14 mouse cellular contexts compared by ENCODE assay signal in the genomic region with DNA sequence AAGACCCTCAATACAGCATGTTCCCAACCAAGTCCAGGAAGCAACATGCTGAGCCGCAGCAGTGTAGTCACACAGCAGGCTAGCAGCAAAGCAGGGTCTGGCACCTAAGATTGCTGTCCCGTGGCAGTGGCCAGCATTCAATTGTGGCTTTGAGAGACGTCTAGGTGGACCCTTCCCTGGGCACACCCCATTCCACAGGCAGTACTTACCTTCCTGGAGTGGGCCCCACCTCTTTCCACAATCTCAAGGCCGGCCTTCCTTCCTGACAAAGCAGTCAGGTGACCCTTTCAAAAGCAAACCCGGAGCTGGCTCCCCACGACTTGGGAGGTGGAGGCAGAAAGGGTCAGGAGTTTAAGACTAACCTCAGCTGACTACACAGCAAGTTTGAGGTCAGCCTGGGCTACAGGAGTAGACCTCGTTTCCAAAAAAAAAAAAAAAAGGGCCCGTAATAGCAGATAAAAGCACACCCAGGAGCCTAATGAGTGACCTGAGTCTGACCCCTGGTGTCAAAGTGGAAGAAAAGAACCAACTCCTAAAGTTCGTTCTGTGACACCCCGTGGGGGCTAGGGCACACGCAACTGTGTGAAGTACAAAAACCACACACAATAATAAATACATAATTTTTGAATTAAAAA. TPM values are rescaled to one million over a fixed set of nuclear protein-coding genes. Genes with fewer than 3 reads are reported as not detected.
DNase-seq lines count a peak whose midpoint lies in the region; ATAC-seq and TF ChIP-seq lines count a peak whose summit lies in the region.
"Had no signal": no experiment of that assay in that cellular context is flagged by ENCODE, and none has a peak within 500 bp of the region (broad histone marks: within the 10 kb centered on the region; RNA-seq: fewer than 3 reads in every experiment).

No protein-coding gene starts in this region.

- peak overlapping the region; percentile 13 for H3K27ac ChIP-seq in heart, embryonic 16.5 days (ENCODE audit: low read length)
- no peak overlapping the region for H3K27ac ChIP-seq in MEL (ENCODE audit: control insufficient read depth, low read depth, low read length)
- peak overlapping the region; percentile 36; the same call in 1 of the 2 replicates for H3K27ac ChIP-seq in limb, embryonic 10.5 days
- peak overlapping the region; percentile 98 for H3K27ac ChIP-seq in small intestine, adult 2 months (ENCODE audit: insufficient read depth, low read depth, low read length)
- no peak overlapping the region for H3K27ac ChIP-seq in kidney, adult 2 months (ENCODE audit: insufficient read depth, low read depth, low read length)
- H3K27ac ChIP-seq: embryonic facial prominence, embryonic 12.5 days; hindbrain, embryonic 10.5 days had no signal

- no peak for TF ChIP-seq EP300 in MEL (IDR thresholded peaks at IDR 0.05; ENCODE audit: low read depth in 1 of 2, low read length in 2 of 2)

- TF ChIP-seq POLR2A in MEL (IDR thresholded peaks at IDR 0.05; ENCODE audit: control insufficient read depth in 1 of 2, insufficient read depth in 1 of 2, low read depth in 1 of 2, low read length in 2 of 2, poor library complexity in 1 of 2), result no peak
- peak; percentile 41; the same call in 1 of the 2 replicates for TF ChIP-seq POLR2A in small intestine, adult 2 months (IDR thresholded peaks at IDR 0.05; ENCODE audit: low read depth, low read length)
- no peak for TF ChIP-seq POLR2A in kidney, adult 2 months (IDR thresholded peaks at IDR 0.05; ENCODE audit: low read depth, low read length)

- no peak for ATAC-seq in heart, embryonic 16.5 days (replicated peaks; ENCODE audit: extremely low read depth, insufficient read depth, low FRiP score)
- ATAC-seq: CD4-positive, CD25-positive, alpha-beta regulatory T cell, adult 4 months; midbrain, embryonic 16.5 days had no signal

- H3K9me3 ChIP-seq in heart, embryonic 16.5 days (replicated peaks; ENCODE audit: control insufficient read depth, low read length), result no peaks in the 10 kb centered on the region
- H3K9me3 ChIP-seq in MEL (replicated peaks; ENCODE audit: insufficient read depth, low read length), result no peaks in the 10 kb centered on the region
- H3K9me3 ChIP-seq in limb, embryonic 10.5 days (replicated peaks), result no peaks in the 10 kb centered on the region
- H3K9me3 ChIP-seq: embryonic facial prominence, embryonic 12.5 days; hindbrain, embryonic 10.5 days had no signal

- TF ChIP-seq RAD21 in MEL (IDR thresholded peaks at IDR 0.05; ENCODE audit: low read depth, low read length), result peak; percentile 25

- H3K9ac ChIP-seq in heart, embryonic 16.5 days (ENCODE audit: low read length), result no peak overlapping the region
- H3K9ac ChIP-seq in MEL (ENCODE audit: control insufficient read depth, low read depth, low read length, poor library complexity, severe bottlenecking), result no peak overlapping the region
- H3K9ac ChIP-seq: embryonic facial prominence, embryonic 12.5 days had no signal

- no peaks in the 10 kb centered on the region for H3K79me2 ChIP-seq in MEL (ENCODE audit: control insufficient read depth, insufficient read depth, low read length, poor library complexity)

- 32% methylated on average over 11 of the region's 11 CpGs for WGBS in heart, embryonic 16.5 days
- 19% methylated on average over 11 of the region's 11 CpGs for WGBS in limb, embryonic 10.5 days
- 14% methylated on average over 11 of the region's 11 CpGs for WGBS in small intestine, adult 2 months
- WGBS in kidney, adult 2 months, result 56% methylated on average over 11 of the region's 11 CpGs

- no peak overlapping the region for H3K4me3 ChIP-seq in heart, embryonic 16.5 days (ENCODE audit: low read length)
- H3K4me3 ChIP-seq in MEL (ENCODE audit: control insufficient read depth in 1 of 2, insufficient read depth in 1 of 2, low read depth in 2 of 2, low read length in 2 of 2), result no peak overlapping the region
- no peak overlapping the region for H3K4me3 ChIP-seq in limb, embryonic 10.5 days
- H3K4me3 ChIP-seq in small intestine, adult 2 months (ENCODE audit: low read depth, low read length), result no peak overlapping the region
- H3K4me3 ChIP-seq in kidney, adult 2 months (ENCODE audit: insufficient read depth, low read depth, low read length), result no peak overlapping the region
- H3K4me3 ChIP-seq: embryonic facial prominence, embryonic 12.5 days; hindbrain, embryonic 10.5 days had no signal

- TF ChIP-seq CTCF in MEL (IDR thresholded peaks at IDR 0.05 in 2 of 3, conservative IDR thresholded peaks at IDR 0.05 in 1 of 3; ENCODE audit: control insufficient read depth in 1 of 3, insufficient read depth in 1 of 3, low read depth in 2 of 3, low read length in 3 of 3, poor library complexity in 1 of 3, severe bottlenecking in 1 of 3), result peak in 1 of 3 experiments; percentile 20; a peak in 1 of 6 replicates
- no peak for TF ChIP-seq CTCF in small intestine, adult 2 months (IDR thresholded peaks at IDR 0.05; ENCODE audit: extremely low read depth, insufficient read length, insufficient replicate concordance, low read depth, low read length)
- TF ChIP-seq CTCF in kidney, adult 2 months (conservative IDR thresholded peaks at IDR 0.05; ENCODE audit: insufficient read depth, insufficient read length, low read depth, low read length), result no peak

- DNase-seq in heart, adult 8-10 months (ENCODE audit: low spot score), result no peak
- no peak for DNase-seq in MEL (ENCODE audit: low read depth, low spot score)
- DNase-seq in limb, embryonic 10.5 days (ENCODE audit: low spot score), result no peak
- no peak for DNase-seq in adrenal gland, postnatal 36 days
- DNase-seq in right cerebral cortex, postnatal 25 days, result no peak
- no peak for DNase-seq in kidney, adult 2 months
- DNase-seq: cerebellum, adult 11 months had no signal

- H3K4me2 ChIP-seq in heart, embryonic 16.5 days (ENCODE audit: low read depth, low read length), result no peak overlapping the region
- H3K4me2 ChIP-seq: embryonic facial prominence, embryonic 12.5 days; liver, embryonic 11.5 days had no signal

- H3K27me3 ChIP-seq in heart, embryonic 16.5 days (ENCODE audit: control insufficient read depth, insufficient read depth, low read length), result no peaks in the 10 kb centered on the region
- H3K27me3 ChIP-seq in MEL (ENCODE audit: control insufficient read depth in 1 of 2, insufficient read depth in 2 of 2, low read length in 2 of 2), result no peaks in the 10 kb centered on the region
- peaks cover 29% of the 10 kb centered on the region for H3K27me3 ChIP-seq in limb, embryonic 10.5 days (ENCODE audit: low read depth, poor library complexity, severe bottlenecking)
- no peaks in the 10 kb centered on the region for H3K27me3 ChIP-seq in small intestine, adult 2 months (ENCODE audit: control insufficient read depth, insufficient read depth, low read length)
- H3K27me3 ChIP-seq in kidney, adult 2 months (replicated peaks; ENCODE audit: control insufficient read depth, insufficient read depth, low read length), result no peaks in the 10 kb centered on the region
- H3K27me3 ChIP-seq: embryonic facial prominence, embryonic 12.5 days had no signal

- peaks cover 21% of the 10 kb centered on the region for H3K4me1 ChIP-seq in heart, embryonic 16.5 days (ENCODE audit: control insufficient read depth, insufficient read depth, low read length)
- no peaks in the 10 kb centered on the region for H3K4me1 ChIP-seq in MEL (ENCODE audit: control insufficient read depth in 1 of 2, insufficient read depth in 2 of 2, low read length in 2 of 2)
- peaks cover 57% of the 10 kb centered on the region for H3K4me1 ChIP-seq in limb, embryonic 10.5 days
- peaks cover 36% of the 10 kb centered on the region for H3K4me1 ChIP-seq in small intestine, adult 2 months (ENCODE audit: control insufficient read depth, insufficient read depth, insufficient read length, low read length)
- H3K4me1 ChIP-seq in kidney, adult 2 months (ENCODE audit: control insufficient read depth, insufficient read depth, low read length), result no peaks in the 10 kb centered on the region

- peaks cover 17% of the 10 kb centered on the region for H3K36me3 ChIP-seq in heart, embryonic 16.5 days (ENCODE audit: control insufficient read depth, insufficient read depth)
- H3K36me3 ChIP-seq in MEL (ENCODE audit: control insufficient read depth in 1 of 2, insufficient read depth in 2 of 2, low read length in 2 of 2), result no peaks in the 10 kb centered on the region; a peak in 1 of 4 replicates
- H3K36me3 ChIP-seq in limb, embryonic 10.5 days, result peaks cover 44% of the 10 kb centered on the region
- no peaks in the 10 kb centered on the region for H3K36me3 ChIP-seq in small intestine, adult 2 months (ENCODE audit: control insufficient read depth, insufficient read depth, low read length)
- H3K36me3 ChIP-seq in kidney, adult 2 months (ENCODE audit: control insufficient read depth, insufficient read depth, low read length), result no peaks in the 10 kb centered on the region

RNA-seq across cellular contexts. Expression of a gene that starts 9.8 kb away (rescaled TPM):
- 3.1 and 3.4 TPM in 2 replicates for polyA plus RNA-seq in heart, embryonic 16.5 days (2015; fragmentation: Nextera tagmentation; extraction: Ambion mirVana)
- total RNA-seq in heart, adult 8-10 months (2022), result 10 to 100 TPM in 1 of 4 experiments, 1 to 10 TPM in 3; 7.6 to 10.2 (median 9.5) TPM
- total RNA-seq in MEL (2012; rRNA removed), result 3.7 and 4.1 TPM in 2 replicates
- 1 to 10 TPM in 1 of 2 experiments, not detected in 1; 6.3 TPM for polyA plus RNA-seq in MEL (2012; ENCODE audit: insufficient read depth in 1 of 2, insufficient read length in 2 of 2, low read depth in 1 of 2, low replicate concordance in 2 of 2, missing spikeins in 1 of 2)
- polyA plus RNA-seq in limb, embryonic 10.5 days (2016; fragmentation: Nextera tagmentation; extraction: Ambion mirVana), result 5.4 and 6.9 TPM in 2 replicates
- polyA plus RNA-seq in small intestine, adult 2 months (2012; rRNA removed), result 7.3 and 8.5 TPM in 2 replicates
- total RNA-seq in adrenal gland, postnatal 36 days (2021), result 10 to 100 TPM; 18.7 to 60.1 TPM
- polyA plus RNA-seq in kidney, adult 2 months (2012; rRNA removed), result 6.2 and 7.0 TPM in 2 replicates

RNA-seq across cellular contexts. Expression of a gene that starts 20.3 kb away (rescaled TPM):
- 12.6 and 13.5 TPM in 2 replicates for polyA plus RNA-seq in heart, embryonic 16.5 days (2015; fragmentation: Nextera tagmentation; extraction: Ambion mirVana)
- 10 to 100 TPM in 3 of 4 experiments, 1 to 10 TPM in 1; 7.0 to 23.9 (median 12.6) TPM for total RNA-seq in heart, adult 8-10 months (2022)
- total RNA-seq in MEL (2012; rRNA removed), result 1.7 and 2.0 TPM in 2 replicates
- 10 to 100 TPM in 1 of 2 experiments, not detected in 1; 12.8 TPM for polyA plus RNA-seq in MEL (2012; ENCODE audit: insufficient read depth in 1 of 2, insufficient read length in 2 of 2, low read depth in 1 of 2, low replicate concordance in 2 of 2, missing spikeins in 1 of 2)
- 4.1 and 7.1 TPM in 2 replicates for polyA plus RNA-seq in limb, embryonic 10.5 days (2016; fragmentation: Nextera tagmentation; extraction: Ambion mirVana)
- 6.5 and 9.7 TPM in 2 replicates for polyA plus RNA-seq in small intestine, adult 2 months (2012; rRNA removed)
- 1,000 to 10,000 TPM in 1 of 2 experiments, 100 to 1,000 TPM in 1; 924 to 1,160 TPM for total RNA-seq in adrenal gland, postnatal 36 days (2021)
- polyA plus RNA-seq in kidney, adult 2 months (2012; rRNA removed), result 4.9 and 5.7 TPM in 2 replicates

RNA-seq across cellular contexts. Expression of a gene that starts 50.3 kb away (rescaled TPM):
- polyA plus RNA-seq in heart, embryonic 16.5 days (2015; fragmentation: Nextera tagmentation; extraction: Ambion mirVana), result 64.5 and 68.9 TPM in 2 replicates
- total RNA-seq in heart, adult 8-10 months (2022), result 10 to 100 TPM; 21.1 to 25.4 (median 21.4) TPM
- total RNA-seq in MEL (2012; rRNA removed), result 75.5 and 90.3 TPM in 2 replicates
- 10 to 100 TPM in 1 of 2 experiments, not detected in 1; 75.2 TPM for polyA plus RNA-seq in MEL (2012; ENCODE audit: insufficient read depth in 1 of 2, insufficient read length in 2 of 2, low read depth in 1 of 2, low replicate concordance in 2 of 2, missing spikeins in 1 of 2)
- 92.3 and 97.5 TPM in 2 replicates for polyA plus RNA-seq in limb, embryonic 10.5 days (2016; fragmentation: Nextera tagmentation; extraction: Ambion mirVana)
- polyA plus RNA-seq in small intestine, adult 2 months (2012; rRNA removed), result 13.7 and 38.4 TPM in 2 replicates
- 10 to 100 TPM; 53.6 to 90.1 TPM for total RNA-seq in adrenal gland, postnatal 36 days (2021)
- polyA plus RNA-seq in kidney, adult 2 months (2012; rRNA removed), result 46.1 and 48.7 TPM in 2 replicates

RNA-seq across cellular contexts. Expression of a gene that starts 59.3 kb away (rescaled TPM):
- polyA plus RNA-seq in heart, embryonic 16.5 days (2015; fragmentation: Nextera tagmentation; extraction: Ambion mirVana), result 2.8 and 7.1 TPM in 2 replicates
- total RNA-seq in heart, adult 8-10 months (2022), result 1 to 10 TPM in 3 of 4 experiments, under 1 TPM in 1; 0.54 to 2.1 (median 1.1) TPM
- total RNA-seq in MEL (2012; rRNA removed), result 0.07 and 0.12 TPM in 2 replicates
- polyA plus RNA-seq in MEL (2012; ENCODE audit: insufficient read depth in 1 of 2, insufficient read length in 2 of 2, low read depth in 1 of 2, low replicate concordance in 2 of 2, missing spikeins in 1 of 2), result under 1 TPM in 1 of 2 experiments, not detected in 1; 0.18 TPM
- 1.8 and 4.1 TPM in 2 replicates for polyA plus RNA-seq in limb, embryonic 10.5 days (2016; fragmentation: Nextera tagmentation; extraction: Ambion mirVana)
- 0.14 and 0.24 TPM in 2 replicates for polyA plus RNA-seq in small intestine, adult 2 months (2012; rRNA removed)
- total RNA-seq in adrenal gland, postnatal 36 days (2021), result under 1 TPM; 0.36 to 0.40 TPM
- 0.13 and 0.37 TPM in 2 replicates for polyA plus RNA-seq in kidney, adult 2 months (2012; rRNA removed)
- polyA plus RNA-seq: CD4-positive, CD25-positive, alpha-beta regulatory T cell, adult 4 months had no signal

RNA-seq across cellular contexts. Expression of a gene that starts 59.9 kb away (rescaled TPM):
- polyA plus RNA-seq in heart, embryonic 16.5 days (2015; fragmentation: Nextera tagmentation; extraction: Ambion mirVana), result 7.1 and 8.0 TPM in 2 replicates
- 10 to 100 TPM; 12.1 to 14.7 (median 13.9) TPM for total RNA-seq in heart, adult 8-10 months (2022)
- 9.7 and 10.4 TPM in 2 replicates for total RNA-seq in MEL (2012; rRNA removed)
- polyA plus RNA-seq in MEL (2012; ENCODE audit: insufficient read depth in 1 of 2, insufficient read length in 2 of 2, low read depth in 1 of 2, low replicate concordance in 2 of 2, missing spikeins in 1 of 2), result 10 to 100 TPM in 1 of 2 experiments, not detected in 1; 13.2 TPM
- polyA plus RNA-seq in limb, embryonic 10.5 days (2016; fragmentation: Nextera tagmentation; extraction: Ambion mirVana), result 5.0 and 5.7 TPM in 2 replicates
- 21.5 and 46.0 TPM in 2 replicates for polyA plus RNA-seq in small intestine, adult 2 months (2012; rRNA removed)
- total RNA-seq in adrenal gland, postnatal 36 days (2021), result 1 to 10 TPM; 8.5 to 9.3 TPM
- polyA plus RNA-seq in kidney, adult 2 months (2012; rRNA removed), result 37.0 and 37.2 TPM in 2 replicates

Comparison
In these comparisons a context has a peak if more than half of its experiments do, and no peak if none do; other contexts are left out.
1. H3K27ac ChIP-seq: peak in heart, embryonic 16.5 days (single experiment), limb, embryonic 10.5 days (single experiment) and small intestine, adult 2 months (single experiment); none in MEL (single experiment) and kidney, adult 2 months (single experiment).